Comparison of ENCODE assay signal across 7 mouse cellular contexts in genomic region chr15:77933222-77933621, GRCm38 (mm10). TPM values are rescaled to one million over a fixed set of nuclear protein-coding genes. Genes with fewer than 3 reads are reported as not detected.
DNase-seq lines count a peak whose midpoint lies in the region; ATAC-seq and TF ChIP-seq lines count a peak whose summit lies in the region.

No protein-coding gene starts in this region.

- H3K27ac ChIP-seq in gastrocnemius, adult 2 months: peak overlapping the region; percentile 86
- H3K27ac ChIP-seq in left cerebral cortex, adult 2 months: peak overlapping the region; percentile 79
- no peak overlapping the region for H3K27ac ChIP-seq in embryonic facial prominence, embryonic 14.5 days (replicated peaks; ENCODE audit: low read depth, low read length)
- peak overlapping the region; percentile 84 for H3K27ac ChIP-seq in forebrain, postnatal 0 days (ENCODE audit: low read depth, low read length)

- no peak for ATAC-seq in embryonic facial prominence, embryonic 14.5 days (ENCODE audit: low read depth)
- ATAC-seq in forebrain, postnatal 0 days: no peak

- WGBS in embryonic facial prominence, embryonic 14.5 days: 61% methylated on average over 3 of the region's 3 CpGs
- WGBS in forebrain, postnatal 0 days: 53% methylated on average over 3 of the region's 3 CpGs

- H3K9me3 ChIP-seq in embryonic facial prominence, embryonic 14.5 days (ENCODE audit: control insufficient read depth, low read length): no peaks in the 10 kb centered on the region
- H3K9me3 ChIP-seq in forebrain, postnatal 0 days (ENCODE audit: low read length): no peaks in the 10 kb centered on the region

- H3K27me3 ChIP-seq in embryonic facial prominence, embryonic 14.5 days (replicated peaks; ENCODE audit: control insufficient read depth, insufficient read depth, low read length): no peaks in the 10 kb centered on the region
- H3K27me3 ChIP-seq in forebrain, postnatal 0 days (ENCODE audit: insufficient read depth, low read length): no peaks in the 10 kb centered on the region

- H3K9ac ChIP-seq in embryonic facial prominence, embryonic 14.5 days (ENCODE audit: low read depth, low read length): no peak overlapping the region
- peak overlapping the region; percentile 36; the same call in 1 of the 2 replicates for H3K9ac ChIP-seq in forebrain, postnatal 0 days

- H3K4me2 ChIP-seq in embryonic facial prominence, embryonic 14.5 days (ENCODE audit: low read depth, low read length): peak overlapping the region; percentile 50; the same call in 1 of the 2 replicates
- peak overlapping the region; percentile 43 for H3K4me2 ChIP-seq in forebrain, postnatal 0 days (ENCODE audit: low read depth)

- intact Hi-C loops in gastrocnemius, adult 2 months (cut with DNase I): loop anchor here (1.0 to 5.0 kb wide), 2 partner anchors 23 to 39 kb away; partner anchors contain the start of genes Eif3d and Foxred2
- intact Hi-C loops in left cerebral cortex, adult 2 months (cut with DNase I): loop anchor here (5.0 kb wide), 1 partner anchor 239 kb away; the partner anchor contains the start of gene Ift27
- intact Hi-C loops in left cerebral cortex, postnatal 14 days (cut with DNase I): loop anchor here (5.0 kb wide), 1 partner anchor 39 kb away; the partner anchor contains the start of gene Eif3d

- peaks cover 11% of the 10 kb centered on the region for H3K4me1 ChIP-seq in embryonic facial prominence, embryonic 14.5 days (ENCODE audit: control insufficient read depth, insufficient read depth, low read length)
- peaks cover 28% of the 10 kb centered on the region for H3K4me1 ChIP-seq in forebrain, postnatal 0 days (ENCODE audit: insufficient read depth)

- H3K36me3 ChIP-seq in embryonic facial prominence, embryonic 14.5 days (ENCODE audit: control insufficient read depth, insufficient read depth, low read length): no peaks in the 10 kb centered on the region
- H3K36me3 ChIP-seq in forebrain, postnatal 0 days (ENCODE audit: insufficient read depth): no peaks in the 10 kb centered on the region

- no peak for TF ChIP-seq CTCF in gastrocnemius, adult 2 months (IDR thresholded peaks at IDR 0.05)
- TF ChIP-seq CTCF in left cerebral cortex, adult 2 months (IDR thresholded peaks at IDR 0.05): no peak
- TF ChIP-seq CTCF in forebrain, postnatal 0 days (IDR thresholded peaks at IDR 0.05; ENCODE audit: low read depth): no peak

- no peak for DNase-seq in gastrocnemius, adult 2 months
- no peak for DNase-seq in gastrocnemius, adult 18-20 months (ENCODE audit: low spot score)
- no peak for DNase-seq in left cerebral cortex, adult 2 months (ENCODE audit: extremely low spot score in 1 of 2, low spot score in 2 of 2)
- no peak for DNase-seq in left cerebral cortex, postnatal 14 days (ENCODE audit: low spot score in 2 of 2)
- DNase-seq in embryonic facial prominence, embryonic 14.5 days (ENCODE audit: low spot score): no peak
- DNase-seq in forebrain, postnatal 0 days: no peak
- DNase-seq in spleen, adult 12 weeks (ENCODE audit: low spot score): no peak

- peak overlapping the region; percentile 43 for H3K4me3 ChIP-seq in gastrocnemius, adult 2 months
- no peak overlapping the region for H3K4me3 ChIP-seq in left cerebral cortex, adult 2 months
- no peak overlapping the region for H3K4me3 ChIP-seq in embryonic facial prominence, embryonic 14.5 days (ENCODE audit: low read depth, low read length)
- no peak overlapping the region for H3K4me3 ChIP-seq in forebrain, postnatal 0 days (ENCODE audit: low read depth, low read length)

RNA-seq across cellular contexts. Expression of gene Txn2, which starts 4.4 kb away (rescaled TPM):
- 100 to 1,000 TPM; 189 to 247 TPM for total RNA-seq in gastrocnemius, adult 2 months (2021)
- 100 to 1,000 TPM; 215 to 223 TPM for total RNA-seq in gastrocnemius, adult 18-20 months (2021)
- total RNA-seq in left cerebral cortex, adult 2 months (2021): 100 to 1,000 TPM; 139 to 143 TPM
- 100 to 1,000 TPM; 121 to 124 TPM for total RNA-seq in left cerebral cortex, postnatal 14 days (2021)
- 234 and 271 TPM in 2 replicates for polyA plus RNA-seq in embryonic facial prominence, embryonic 14.5 days (2014; fragmentation: Nextera tagmentation; extraction: Ambion mirVana)
- 35.8 and 36.5 TPM in 2 replicates for total RNA-seq in forebrain, postnatal 0 days (2014; rRNA removed)
- polyA plus RNA-seq in forebrain, postnatal 0 days (2015; fragmentation: Nextera tagmentation; extraction: Ambion mirVana): 200 and 227 TPM in 2 replicates

RNA-seq across cellular contexts. Expression of gene Foxred2, which starts 23.3 kb away (rescaled TPM):
- total RNA-seq in gastrocnemius, adult 2 months (2021): under 1 TPM; 0.43 to 0.84 TPM
- total RNA-seq in gastrocnemius, adult 18-20 months (2021): under 1 TPM; 0.45 to 0.53 TPM
- total RNA-seq in left cerebral cortex, adult 2 months (2021): 10 to 100 TPM; 10.9 to 11.9 TPM
- total RNA-seq in left cerebral cortex, postnatal 14 days (2021): 10 to 100 TPM; 13.2 to 13.7 TPM
- polyA plus RNA-seq in embryonic facial prominence, embryonic 14.5 days (2014; fragmentation: Nextera tagmentation; extraction: Ambion mirVana): 4.5 and 5.3 TPM in 2 replicates
- 24.5 and 26.9 TPM in 2 replicates for total RNA-seq in forebrain, postnatal 0 days (2014; rRNA removed)
- polyA plus RNA-seq in forebrain, postnatal 0 days (2015; fragmentation: Nextera tagmentation; extraction: Ambion mirVana): 9.4 and 10.6 TPM in 2 replicates

RNA-seq across cellular contexts. Expression of gene Eif3d, which starts 37.4 kb away (rescaled TPM):
- 10 to 100 TPM; 57.7 to 63.5 TPM for total RNA-seq in gastrocnemius, adult 2 months (2021)
- total RNA-seq in gastrocnemius, adult 18-20 months (2021): 10 to 100 TPM; 55.8 to 61.7 TPM
- total RNA-seq in left cerebral cortex, adult 2 months (2021): 100 to 1,000 TPM; 101 to 102 TPM
- total RNA-seq in left cerebral cortex, postnatal 14 days (2021): 100 to 1,000 TPM; 101 to 117 TPM
- 155 and 194 TPM in 2 replicates for polyA plus RNA-seq in embryonic facial prominence, embryonic 14.5 days (2014; fragmentation: Nextera tagmentation; extraction: Ambion mirVana)
- total RNA-seq in forebrain, postnatal 0 days (2014; rRNA removed): 165 and 167 TPM in 2 replicates
- polyA plus RNA-seq in forebrain, postnatal 0 days (2015; fragmentation: Nextera tagmentation; extraction: Ambion mirVana): 130 and 165 TPM in 2 replicates

Comparison
In these comparisons a context has a peak if more than half of its experiments do, and no peak if none do; other contexts are left out.
1. RNA of gene Foxred2, which starts 23.3 kb away (total RNA-seq): 24.5 to 26.9 TPM in forebrain, postnatal 0 days, 13.2 to 13.7 TPM in left cerebral cortex, postnatal 14 days and 10.9 to 11.9 TPM in left cerebral cortex, adult 2 months; 0.43 to 0.84 TPM in gastrocnemius, adult 2 months and 0.45 to 0.53 TPM in gastrocnemius, adult 18-20 months; every median in the first group is over 4 times any median in the second.